Mouse (Mus musculus): ENCODE results near the gene C130050O18Rik.

DNA sequence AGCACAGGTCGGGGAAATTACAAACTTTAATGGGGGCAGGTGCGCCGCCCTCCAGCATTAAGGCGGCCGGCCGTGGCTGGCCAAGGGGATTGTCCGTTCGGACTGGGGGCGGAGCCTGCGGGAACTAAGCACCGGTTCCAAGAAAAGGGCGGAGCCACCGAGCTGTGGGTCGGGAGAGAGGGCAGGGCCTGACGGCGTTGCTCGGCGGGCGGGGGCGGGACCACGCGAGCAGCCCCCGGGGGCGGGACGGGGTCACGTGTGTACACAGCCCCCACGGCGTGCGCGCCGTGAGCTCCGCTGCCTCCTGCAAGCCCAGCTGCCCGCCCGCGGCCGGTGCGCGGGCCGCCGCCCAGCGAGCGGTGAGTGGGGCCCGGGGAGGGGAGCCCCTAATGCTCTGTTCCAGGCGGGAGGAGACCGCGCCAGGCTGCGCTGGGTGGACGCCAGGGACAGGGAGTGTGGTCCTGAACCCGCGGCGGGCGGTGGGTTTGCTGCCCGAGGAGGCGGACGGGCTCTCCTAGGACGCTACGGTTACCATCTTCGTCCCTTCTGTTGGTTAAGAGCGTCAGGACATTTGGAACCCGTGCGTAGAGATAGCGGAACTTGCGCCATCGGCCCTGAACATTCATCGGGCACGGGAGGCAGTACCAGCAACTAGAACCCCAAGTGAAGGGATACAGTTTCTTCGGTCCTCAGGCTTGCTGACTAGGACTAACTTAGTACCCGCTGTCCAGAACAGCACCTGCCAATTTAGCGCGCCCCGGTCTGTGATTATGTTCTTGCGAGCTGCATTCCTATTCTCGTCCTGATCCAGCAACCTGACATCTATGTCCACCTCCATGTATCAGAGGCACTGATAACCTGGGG lies 24.5 kb upstream of the C130050O18Rik start:
- TF ChIP-seq CTCF (IDR thresholded peaks at IDR 0.05; ENCODE audit: borderline replicate concordance, extremely low read depth, insufficient read depth, insufficient read length) = no peak
- TF ChIP-seq POLR2A (IDR thresholded peaks at IDR 0.05; ENCODE audit: borderline replicate concordance, extremely low read depth, insufficient read depth, insufficient read length, poor library complexity, severe bottlenecking) = no peak

Measured in brain, embryonic 14.5 days (tissue).